ENCODE assay signal across 8 mouse cellular contexts in the genomic region with DNA sequence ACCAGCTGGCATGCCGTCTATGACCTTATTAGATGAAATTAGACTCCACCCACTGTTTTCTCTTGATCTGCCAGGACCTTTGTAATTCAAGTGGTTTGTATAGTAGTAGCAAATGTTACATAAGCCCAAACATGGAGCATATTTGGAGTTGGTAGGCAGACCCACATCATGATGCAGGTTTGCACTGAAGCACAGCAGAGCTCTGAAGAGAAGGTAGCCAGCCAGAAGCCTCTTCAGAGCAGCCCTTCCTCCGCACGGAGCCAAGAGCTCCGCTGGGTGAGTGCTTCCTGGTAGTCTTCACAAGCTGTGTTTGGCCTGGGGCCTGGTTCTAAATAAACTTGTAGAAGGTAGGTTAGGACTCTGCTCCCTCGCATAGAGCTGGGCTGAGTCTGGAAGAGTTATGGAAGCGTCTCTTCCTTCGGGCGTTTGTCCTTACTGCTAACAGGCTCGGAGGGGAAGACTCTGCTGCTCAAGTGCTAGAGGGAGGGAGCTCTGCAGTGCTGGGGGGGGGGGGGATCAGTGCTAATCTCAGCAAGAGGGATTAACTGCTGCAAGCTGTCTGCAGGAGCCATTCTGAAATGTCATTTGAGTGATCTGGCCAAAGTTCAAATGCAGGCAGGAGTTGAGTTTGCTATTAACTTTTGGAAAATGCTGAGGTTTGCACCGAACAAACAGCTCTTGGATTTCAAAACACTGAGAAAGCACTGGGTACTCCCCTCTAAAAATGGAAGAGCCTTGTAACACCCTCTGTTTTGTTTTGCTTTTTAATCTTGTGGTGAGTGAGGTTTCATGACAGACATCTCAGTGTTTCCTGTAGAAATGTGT. TPM values are rescaled to one million over a fixed set of nuclear protein-coding genes. Genes with fewer than 3 reads are reported as not detected.
A peak's percentile ranks its signal among the peaks of the same experiment; 100 is the strongest.
DNase-seq lines count a peak whose midpoint lies in the region; ATAC-seq lines count a peak whose summit lies in the region.

No protein-coding gene starts in this region.

- H3K4me1 ChIP-seq in forebrain, embryonic 11.5 days (replicated peaks; ENCODE audit: control insufficient read depth, insufficient read depth, low read length), result peaks cover 40% of the 10 kb centered on the region

- peak overlapping the region; percentile 38 for H3K4me2 ChIP-seq in forebrain, embryonic 11.5 days (ENCODE audit: low read depth, low read length, severe bottlenecking)

- H3K27ac ChIP-seq in forebrain, embryonic 11.5 days (ENCODE audit: low read depth, low read length), result peak overlapping the region; percentile 70

- no peaks in the 10 kb centered on the region for H3K9me3 ChIP-seq in forebrain, embryonic 11.5 days (ENCODE audit: control insufficient read depth, low read length)

- H3K9ac ChIP-seq in forebrain, embryonic 11.5 days (ENCODE audit: low read length), result peak overlapping the region; percentile 40

- H3K36me3 ChIP-seq in forebrain, embryonic 11.5 days (ENCODE audit: control insufficient read depth, insufficient read depth, low read length), result no peaks in the 10 kb centered on the region

- peak; percentile 38 to 80 for DNase-seq in adrenal gland, adult (ENCODE audit: inconsistent age in 2 of 2, low spot score in 1 of 2)
- DNase-seq in adrenal gland, adult 8-10 months, result no peak
- peak; percentile 17 for DNase-seq in c-Kit-positive CD71-negative TER-119-negative erythroid progenitor cells, embryonic 14.5 days (ENCODE audit: low read depth)
- peak; percentile 62 for DNase-seq in forebrain, embryonic 11.5 days (ENCODE audit: low spot score)
- peak; percentile 40 for DNase-seq in heart, postnatal 4 days
- DNase-seq in layer of hippocampus, adult 9-11 months, result peak; percentile 34
- peak; percentile 29 to 40 for DNase-seq in spleen, postnatal 10 days (ENCODE audit: low spot score in 2 of 2)

- no peaks in the 10 kb centered on the region for H3K27me3 ChIP-seq in forebrain, embryonic 11.5 days (ENCODE audit: control insufficient read depth, insufficient read depth, low read length)

- 4% methylated on average over 10 of the region's 10 CpGs for WGBS in forebrain, embryonic 11.5 days

- H3K4me3 ChIP-seq in forebrain, embryonic 11.5 days (ENCODE audit: low read depth, low read length), result no peak overlapping the region; the same call in 1 of the 2 replicates

- no peak for ATAC-seq in forebrain, embryonic 11.5 days (replicated peaks; ENCODE audit: low FRiP score)
- peak; percentile 41 for ATAC-seq in megakaryocyte progenitor cell, adult 5-6 weeks (replicated peaks; ENCODE audit: poor library complexity)

RNA-seq across cellular contexts. Expression of a gene that starts 52.9 kb away (rescaled TPM):
- 100 to 1,000 TPM; 133 to 144 (median 135) TPM for total RNA-seq in adrenal gland, adult 8-10 months (2022)
- polyA plus RNA-seq in forebrain, embryonic 11.5 days (2014; fragmentation: Nextera tagmentation; extraction: Ambion mirVana), result 306 and 311 TPM in 2 replicates
- 100 to 1,000 TPM; 103 to 107 TPM for total RNA-seq in heart, postnatal 4 days (2021)
- 181 and 210 TPM in 2 replicates for total RNA-seq in megakaryocyte progenitor cell, adult 5-6 weeks (2015)
- 215 and 237 TPM in 2 replicates for total RNA-seq in megakaryocyte progenitor cell, adult 5-6 weeks (2017)
